Mouse (Mus musculus) brain, embryonic 14.5 days (tissue): ENCODE results near the gene Hpgd.

Experiments
- CTCF ChIP-seq: fragments of 200-500 bp; IDR thresholded peaks from 2 replicates; pipeline ENCODE4 v1.5.1; 2012; ENCODE audit warnings: inconsistent platforms, mild to moderate bottlenecking, moderate library complexity, borderline replicate concordance; ENCODE audit not compliant: insufficient read depth, insufficient read length; ENCODE audit errors: extremely low read depth
- POLR2A ChIP-seq: fragments of 200-500 bp; IDR thresholded peaks from 2 replicates; pipeline ENCODE4 v1.6.1; 2012; ENCODE audit warnings: mild to moderate bottlenecking, inconsistent platforms, borderline replicate concordance; ENCODE audit not compliant: poor library complexity, insufficient read depth, insufficient read length, severe bottlenecking; ENCODE audit errors: extremely low read depth

DNA sequence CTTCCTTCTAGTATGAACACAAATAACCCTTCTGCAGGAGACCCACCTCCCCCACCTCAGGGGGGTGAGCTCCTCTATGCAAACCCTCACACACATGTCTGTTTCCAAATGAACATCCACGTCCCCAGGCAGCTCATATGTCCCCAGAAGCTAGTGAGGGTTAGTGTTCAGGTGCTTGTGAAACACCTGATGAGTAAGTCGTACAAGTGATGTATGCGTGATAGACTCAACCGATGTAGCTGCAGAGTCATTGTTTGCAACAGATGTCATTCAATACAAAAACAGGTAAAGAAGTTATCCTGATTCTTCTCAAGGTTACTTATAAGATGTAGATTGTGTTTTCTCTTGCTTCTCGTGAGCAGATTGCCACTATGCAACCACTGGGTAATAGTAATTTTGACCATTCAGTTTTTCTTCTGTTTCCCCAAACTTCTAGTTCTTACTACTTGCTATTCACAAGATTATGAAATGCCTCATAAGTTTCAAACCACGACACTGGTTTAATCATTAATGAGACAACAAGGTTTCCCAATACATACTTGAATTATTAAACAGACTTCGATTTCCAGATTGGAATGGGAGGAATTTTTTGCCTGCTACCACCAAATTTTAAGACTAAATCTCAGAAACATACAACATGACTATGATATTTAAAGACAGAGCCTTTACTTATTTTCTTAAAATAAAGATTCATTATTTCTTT is 6.9 kb upstream of the Hpgd start:
- no peak for TF ChIP-seq POLR2A
- TF ChIP-seq CTCF, result no peak
